Mouse (Mus musculus) Muller cell, postnatal 12 days (primary cell): ENCODE results near the gene Def8.

ENCODE experiments used
- DNase-seq: peaks from one replicate; pipeline ENCODE4 v3.0.0-alpha.2; 2015; ENCODE audit errors: inconsistent ontology term

Gene Def8

DNA sequence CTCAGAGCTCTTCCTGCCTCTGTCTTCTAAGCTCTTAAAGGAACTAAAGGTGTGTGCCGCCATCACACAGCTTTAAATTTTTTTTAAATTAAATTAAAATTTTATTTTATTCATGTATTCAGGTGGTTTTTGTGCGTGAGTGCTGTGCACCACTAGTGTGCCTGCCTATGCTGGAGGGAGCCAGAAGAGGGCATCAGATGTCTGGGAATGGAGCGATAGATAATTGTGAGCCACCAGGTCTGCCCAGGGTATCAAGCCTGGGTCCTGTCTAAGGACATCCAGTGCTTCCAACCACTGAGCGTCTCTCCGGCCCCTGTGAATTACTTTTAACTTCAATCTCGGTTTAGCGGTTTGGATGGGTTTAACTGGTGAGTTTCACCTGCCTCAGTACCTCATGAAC is 59.3 kb downstream of the Def8 start:
- DNase-seq, result no peak

DNA sequence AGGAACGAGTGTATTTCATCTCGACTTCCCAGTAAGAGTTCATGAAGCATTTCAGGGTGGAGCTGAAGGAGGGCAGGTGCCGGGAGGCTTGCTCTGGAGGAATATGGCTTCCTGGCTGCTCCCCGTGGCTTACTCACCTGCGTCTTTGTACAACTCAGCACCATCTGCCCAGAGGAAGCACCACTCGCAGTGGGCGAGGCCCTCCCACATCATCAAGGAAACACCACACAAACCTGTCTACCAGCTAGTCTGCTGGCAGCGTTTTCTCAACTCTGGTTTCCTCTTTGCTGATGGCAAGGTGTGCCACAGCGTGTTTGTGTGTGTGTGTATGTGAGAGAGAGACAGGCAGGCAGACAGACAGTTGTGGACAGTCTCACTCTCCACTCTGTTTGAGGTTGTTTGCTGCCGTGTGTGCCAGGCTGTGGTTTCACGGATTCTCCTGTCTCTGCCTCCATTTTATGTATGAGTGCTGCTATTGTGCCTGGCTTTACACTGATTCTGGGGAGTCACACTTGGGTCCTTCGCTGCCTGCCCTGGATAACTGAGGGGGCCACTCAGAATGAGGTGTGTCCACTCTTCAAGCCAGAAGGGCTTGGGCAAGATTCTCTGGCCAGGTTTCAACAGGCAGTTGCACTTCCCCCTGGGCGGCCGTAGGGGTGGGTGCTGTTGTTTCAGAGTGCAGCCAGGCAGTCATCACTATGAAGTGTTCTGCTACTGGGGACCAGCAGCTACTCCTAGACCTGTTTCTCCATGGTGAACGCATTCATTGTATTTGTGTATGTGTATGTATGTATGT is 68.2 kb downstream of the Def8 start:
- DNase-seq, result no peak

DNA sequence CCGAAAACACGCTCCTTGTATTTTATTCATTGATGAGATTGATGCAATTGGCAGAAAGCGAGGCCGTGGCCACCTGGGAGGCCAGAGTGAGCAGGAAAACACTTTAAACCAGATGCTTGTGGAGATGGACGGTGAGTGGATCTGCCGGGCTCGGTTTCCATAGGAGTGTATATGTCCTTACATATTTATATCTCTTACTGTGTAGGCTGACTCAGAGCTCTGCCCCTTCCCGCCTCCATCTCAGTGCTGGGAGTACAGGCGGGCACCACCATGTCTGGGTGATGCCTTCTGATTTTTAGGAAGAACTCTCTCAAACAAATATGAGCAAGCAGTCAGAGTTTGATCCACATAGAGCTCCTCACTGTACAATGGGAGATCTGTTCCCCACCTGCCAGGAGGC is 69.6 kb downstream of the Def8 start:
- no peak for DNase-seq

DNA sequence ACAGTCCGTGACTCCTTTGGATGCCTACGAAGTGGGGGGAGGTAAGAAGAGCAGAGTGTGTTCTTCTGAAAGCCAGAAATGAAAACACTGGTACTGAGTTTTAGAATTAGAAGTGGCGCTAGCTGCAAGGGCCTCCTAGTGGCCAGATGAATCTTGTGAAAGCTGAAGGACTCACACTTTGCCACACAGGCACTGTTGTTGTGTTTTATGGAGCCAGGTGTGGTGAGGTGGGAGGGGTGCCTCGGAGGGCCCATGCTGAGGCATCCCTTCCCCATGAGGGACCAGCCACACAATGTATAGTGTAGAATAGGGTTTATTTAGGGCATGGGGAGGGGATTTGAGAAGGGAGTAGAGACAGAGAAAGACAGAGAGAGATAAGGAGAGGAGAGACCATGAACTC is 74.4 kb downstream of the Def8 start:
- DNase-seq, result no peak

DNA sequence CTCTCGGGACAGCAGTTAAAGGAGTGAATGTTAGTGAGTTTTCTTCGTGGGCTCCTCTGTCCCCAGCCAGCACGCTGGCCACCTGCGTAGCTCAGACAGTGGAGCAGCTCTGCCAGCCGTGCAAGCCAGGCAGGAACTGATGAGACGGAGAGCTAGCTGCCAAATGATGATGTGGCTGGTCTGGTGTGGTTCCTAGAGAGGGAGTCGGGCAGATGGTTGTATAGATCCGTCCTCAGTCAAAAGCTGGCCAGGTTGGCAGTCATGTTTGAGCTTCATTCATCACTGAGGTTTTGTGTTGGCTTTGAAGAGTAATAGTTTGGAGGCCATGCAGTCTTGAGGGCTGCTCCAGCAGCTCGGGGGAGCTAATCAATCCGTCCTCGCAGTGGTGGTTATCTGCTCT is 75.6 kb downstream of the Def8 start:
- no peak for DNase-seq

DNA sequence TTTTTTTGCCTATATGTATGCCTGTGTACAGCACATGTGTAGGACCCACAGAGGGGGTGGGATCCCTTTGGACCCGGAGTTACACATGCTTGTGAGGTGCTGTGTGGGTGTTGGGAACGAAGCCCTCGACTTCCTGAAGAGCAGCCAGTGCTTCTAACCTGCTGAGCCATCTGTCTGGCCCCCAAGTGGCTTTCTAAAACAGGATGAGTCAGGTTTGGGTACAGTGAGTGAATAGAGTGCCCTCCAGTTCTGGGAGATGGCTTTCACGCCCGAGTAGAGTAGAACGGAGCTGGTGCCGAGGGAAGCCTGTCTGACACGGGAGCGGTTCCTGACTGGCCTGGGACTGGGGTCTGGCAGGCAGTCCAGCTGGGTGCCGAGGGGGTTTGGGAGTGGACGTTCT is 76.2 kb downstream of the Def8 start:
- DNase-seq, result no peak

DNA sequence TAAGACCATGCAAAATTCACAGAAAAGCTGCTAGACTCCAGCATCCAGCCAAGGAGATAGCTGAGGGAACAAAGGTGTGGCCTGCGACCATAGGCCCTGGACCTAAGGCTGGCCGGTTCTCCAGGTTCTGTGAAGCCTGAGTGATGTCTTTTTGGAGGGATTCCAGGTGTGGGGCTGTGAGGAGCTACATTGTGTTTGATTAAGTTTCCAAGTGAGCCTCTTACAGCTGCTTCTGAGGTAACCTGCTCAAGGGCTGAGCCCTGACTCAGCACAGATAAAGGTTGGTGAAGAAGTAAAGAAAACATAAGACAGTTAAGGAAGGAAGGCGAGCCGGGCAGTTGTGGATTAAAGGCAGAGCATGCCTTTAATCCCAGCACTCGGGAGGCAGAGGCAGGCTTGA is 78.9 kb downstream of the Def8 start:
- DNase-seq, result no peak

DNA sequence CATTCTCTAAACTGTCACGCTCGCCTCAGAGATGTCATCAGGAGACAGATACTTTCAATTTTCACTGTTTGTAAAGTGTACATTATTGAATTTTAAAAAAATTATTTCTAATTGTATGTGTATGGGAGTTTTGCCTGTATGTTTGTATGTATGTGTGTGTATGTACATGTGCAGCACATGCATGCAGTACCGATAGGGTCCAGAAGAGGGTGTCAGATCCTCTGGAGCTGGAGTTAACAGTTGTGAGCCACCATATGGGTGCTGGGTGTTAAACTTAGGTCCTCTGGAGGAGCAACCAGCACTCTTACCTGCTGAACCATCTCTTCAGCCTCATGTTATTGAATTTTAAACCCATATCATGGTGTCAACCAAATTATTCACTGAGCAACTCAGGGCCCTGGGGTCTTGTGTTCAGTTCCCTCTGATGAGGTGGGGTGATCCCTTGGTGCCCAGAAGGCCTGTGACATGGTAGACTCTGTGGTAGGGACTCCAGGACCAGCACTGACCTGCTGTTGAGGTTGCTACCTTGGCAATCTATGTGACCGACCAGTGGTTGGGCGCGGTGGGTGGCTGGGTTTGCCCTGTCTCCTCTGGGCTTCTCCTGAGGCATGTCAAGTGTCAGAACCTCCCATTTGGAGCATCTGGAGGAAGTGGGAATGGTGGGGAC is 80.6 kb downstream of the Def8 start:
- no peak for DNase-seq

DNA sequence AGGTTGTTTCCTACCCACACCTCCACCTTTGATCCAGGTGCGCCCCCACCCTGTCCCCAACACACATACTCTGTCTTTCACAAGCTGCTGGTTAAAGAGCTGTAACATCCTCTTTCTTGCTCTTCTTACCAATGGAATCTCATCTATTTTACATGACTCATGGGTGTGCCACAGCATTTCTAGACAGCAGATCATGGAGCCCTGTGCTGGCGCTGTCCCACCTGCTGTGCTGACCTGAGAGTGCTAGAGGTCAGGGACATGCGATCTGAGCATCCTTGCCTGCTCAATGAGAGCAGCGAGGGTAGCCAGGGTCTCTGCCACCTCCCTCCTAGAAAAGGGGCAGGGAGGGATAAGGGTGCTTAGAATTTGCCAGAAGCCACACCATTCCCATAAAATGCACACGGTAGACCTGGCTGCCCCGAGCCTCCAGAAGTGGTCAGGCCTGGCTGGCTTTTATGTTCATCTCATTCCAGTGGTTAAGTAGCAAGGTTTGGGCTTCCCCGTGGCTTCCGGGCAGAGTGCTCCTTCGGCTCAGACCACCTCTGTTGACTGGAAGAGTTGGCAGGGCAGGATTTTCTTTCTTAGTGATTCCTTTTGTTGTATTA is 81.4 kb downstream of the Def8 start:
- peak; percentile 62 for DNase-seq

DNA sequence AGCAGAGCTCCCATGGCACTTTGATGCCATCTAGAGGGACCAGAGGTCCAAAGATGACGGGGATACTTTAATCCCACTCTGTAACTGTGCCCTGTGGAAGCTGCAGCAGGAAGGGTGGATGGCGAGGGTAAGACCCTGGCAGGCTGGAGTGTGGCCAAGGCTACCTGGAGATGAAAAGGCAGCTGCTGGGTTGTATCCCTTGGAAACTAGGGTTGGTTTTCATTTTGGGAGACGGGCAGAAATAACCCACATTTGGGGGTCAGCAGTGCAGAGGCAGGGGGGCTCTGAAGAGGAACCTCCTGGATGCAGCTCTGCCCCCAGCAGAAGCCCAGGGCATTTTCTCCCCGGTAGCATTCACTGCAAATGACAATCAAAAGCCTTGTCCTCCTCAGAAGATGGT is 81.9 kb downstream of the Def8 start:
- DNase-seq, result no peak

DNA sequence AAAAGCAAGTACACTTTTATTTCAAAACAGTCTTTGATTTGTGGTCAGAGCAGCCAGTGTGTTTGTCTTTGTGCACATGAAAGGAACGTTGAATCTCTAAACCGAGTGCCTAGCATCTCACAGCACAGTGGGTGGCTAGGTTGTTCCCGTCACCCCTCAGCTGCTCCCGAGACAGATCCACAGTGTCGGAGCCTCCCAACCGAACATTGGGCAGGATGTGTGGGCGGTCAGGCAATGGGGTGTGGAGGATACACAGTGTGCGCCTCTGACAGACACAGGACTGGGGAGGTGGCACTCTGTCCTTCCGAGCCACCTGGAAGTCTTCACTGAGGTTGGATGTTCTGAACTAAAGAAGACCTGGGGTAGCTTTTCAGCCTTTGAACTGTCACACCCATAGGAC is 82.4 kb downstream of the Def8 start:
- no peak for DNase-seq

DNA sequence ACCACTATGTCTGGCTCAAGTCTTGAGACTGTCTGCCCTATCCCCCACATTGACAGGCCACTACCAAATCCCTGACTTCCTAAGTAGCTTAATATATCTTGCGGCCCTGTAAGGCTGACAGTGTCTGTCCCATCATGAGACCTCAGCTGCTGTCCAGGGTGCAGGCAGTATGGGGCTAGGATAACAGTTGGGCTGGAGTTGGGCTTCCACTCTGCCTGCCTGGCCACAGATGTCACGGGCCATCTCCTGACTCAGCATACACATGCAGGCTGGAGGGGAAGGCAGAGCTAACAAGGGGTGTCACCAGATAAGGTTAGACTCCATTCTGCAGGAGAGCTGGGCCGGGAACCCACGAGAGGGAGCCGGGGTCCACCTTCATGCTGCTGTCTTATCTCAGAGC is 83.8 kb downstream of the Def8 start:
- DNase-seq, result no peak

DNA sequence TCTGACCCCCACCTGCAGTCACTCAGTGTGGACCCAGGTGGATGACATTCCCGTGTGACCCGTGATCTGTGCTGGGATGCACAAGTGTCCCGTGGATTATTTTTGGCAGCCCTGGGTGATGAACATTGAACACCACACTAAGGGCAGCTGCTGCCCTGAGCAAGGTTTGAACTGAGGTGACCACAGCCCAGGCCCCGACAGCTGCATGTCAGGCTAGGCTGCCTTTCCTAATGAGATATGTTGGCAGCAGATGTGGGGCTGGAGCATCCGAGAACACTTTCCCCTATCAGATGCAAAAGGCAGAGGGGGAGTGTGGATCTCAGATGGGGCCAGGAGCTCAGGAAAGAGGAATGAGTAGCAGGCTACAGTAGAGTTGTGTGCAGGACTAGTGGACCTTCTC is 87.5 kb downstream of the Def8 start:
- DNase-seq, result no peak
